Mouse (Mus musculus) MEL (cell line): ENCODE measurements around the gene Kcnab3. TPM values are rescaled to one million over a fixed set of nuclear protein-coding genes. Genes with fewer than 3 reads are reported as not detected.

Source experiments
- DNase-seq: peaks from one replicate; pipeline ENCODE4 v3.0.0; 2011; ENCODE audit warnings: low read depth, low spot score
- H3K27ac ChIP-seq: 2 replicates; pipeline ENCODE4 v1.5.1; 2012; ENCODE audit warnings: low read depth, mild to moderate bottlenecking, control low read depth, low read length, moderate library complexity; ENCODE audit not compliant: control insufficient read depth
- H3K27me3 ChIP-seq, 2 experiments: fragments of 150-350 bp in 1 of 2; sonication (generic) in 1 of 2; 2 replicates each; pipeline ENCODE4 v1.6.1; 2012; ENCODE audit warnings: low read length in 2 of 2, mild to moderate bottlenecking in 2 of 2, improper control_type of control experiment in 1 of 2, moderate library complexity in 1 of 2; ENCODE audit not compliant: insufficient read depth in 2 of 2, control insufficient read depth in 1 of 2
- H3K36me3 ChIP-seq, 2 experiments: 2 replicates each; pipeline ENCODE4 v1.6.1; 2012 to 2014; ENCODE audit warnings: low read length in 2 of 2, improper control_type of control experiment in 1 of 2, inconsistent platforms in 1 of 2, mild to moderate bottlenecking in 1 of 2; ENCODE audit not compliant: insufficient read depth in 2 of 2, control insufficient read depth in 1 of 2
- H3K4me1 ChIP-seq, 2 experiments: fragments of 150-350 bp in 1 of 2; sonication (generic) in 1 of 2; 2 replicates each; pipeline ENCODE4 v1.6.1; 2012; ENCODE audit warnings: low read length in 2 of 2, improper control_type of control experiment in 1 of 2, mild to moderate bottlenecking in 1 of 2; ENCODE audit not compliant: insufficient read depth in 2 of 2, control insufficient read depth in 1 of 2
- H3K4me3 ChIP-seq, 2 experiments: fragments of 150-350 bp in 1 of 2; sonication (generic) in 1 of 2; 2 replicates each; pipeline ENCODE4 v1.5.1; 2012; ENCODE audit warnings: low read depth in 2 of 2, low read length in 2 of 2, mild to moderate bottlenecking in 2 of 2, moderate library complexity in 2 of 2, control low read depth in 1 of 2, improper control_type of control experiment in 1 of 2; ENCODE audit not compliant: control insufficient read depth in 1 of 2, insufficient read depth in 1 of 2
- H3K79me2 ChIP-seq: 2 replicates; pipeline ENCODE4 v1.6.1; 2012; ENCODE audit warnings: mild to moderate bottlenecking, low read length, moderate library complexity; ENCODE audit not compliant: control insufficient read depth, poor library complexity, insufficient read depth
- H3K9ac ChIP-seq: 2 replicates; pipeline ENCODE4 v1.6.1; 2012; ENCODE audit warnings: low read depth, mild to moderate bottlenecking, control low read depth, low read length, moderate library complexity; ENCODE audit not compliant: control insufficient read depth, poor library complexity, severe bottlenecking
- H3K9me3 ChIP-seq: fragments of 150-350 bp; sonication (generic); replicated peaks from 2 replicates; pipeline ENCODE4 v1.6.1; 2012; ENCODE audit warnings: mild to moderate bottlenecking, low read length, improper control_type of control experiment, moderate library complexity; ENCODE audit not compliant: insufficient read depth
- BHLHE40 ChIP-seq: IDR thresholded peaks from 2 replicates; pipeline ENCODE4 v1.6.1; 2012; ENCODE audit warnings: low read depth, mild to moderate bottlenecking, inconsistent platforms, low read length, improper control_type of control experiment, borderline replicate concordance
- CHD1 ChIP-seq: IDR thresholded peaks from 2 replicates; pipeline ENCODE4 v1.6.1; 2012; ENCODE audit warnings: low read depth, mild to moderate bottlenecking, inconsistent platforms, low read length, improper control_type of control experiment
- CHD2 ChIP-seq: IDR thresholded peaks from 2 replicates; pipeline ENCODE4 v1.6.1; 2011; ENCODE audit warnings: low read length, improper control_type of control experiment
- E2F4 ChIP-seq: IDR thresholded peaks from 2 replicates; pipeline ENCODE4 v1.6.1; 2011; ENCODE audit warnings: low read depth, low read length, improper control_type of control experiment, borderline replicate concordance
- ELF1 ChIP-seq: IDR thresholded peaks from 2 replicates; pipeline ENCODE4 v1.6.1; 2014; ENCODE audit warnings: low read depth, mild to moderate bottlenecking, inconsistent platforms, low read length, improper control_type of control experiment, moderate library complexity
- EP300 ChIP-seq, 2 experiments: IDR thresholded peaks; 2 replicates each; pipeline ENCODE4 v1.6.1; 2011; ENCODE audit warnings: improper control_type of control experiment in 2 of 2, low read length in 2 of 2, low read depth in 1 of 2, mild to moderate bottlenecking in 1 of 2
- ETS1 ChIP-seq: IDR thresholded peaks from 2 replicates; pipeline ENCODE4 v1.6.1; 2012; ENCODE audit warnings: low read depth, mild to moderate bottlenecking, inconsistent platforms, low read length, improper control_type of control experiment, moderate library complexity
- GABPA ChIP-seq: IDR thresholded peaks from 2 replicates; pipeline ENCODE4 v1.6.1; 2012; ENCODE audit warnings: low read depth, mild to moderate bottlenecking, inconsistent platforms, low read length, improper control_type of control experiment, moderate library complexity
- JUND ChIP-seq: IDR thresholded peaks from 2 replicates; pipeline ENCODE4 v1.6.1; 2011; ENCODE audit warnings: low read depth, mild to moderate bottlenecking, improper control_type of control experiment, low read length
- KAT2A ChIP-seq: conservative IDR thresholded peaks from 2 replicates; pipeline ENCODE4 v1.6.1; 2012; ENCODE audit warnings: low read depth, low read length, improper control_type of control experiment, inconsistent platforms
- MAFK ChIP-seq: IDR thresholded peaks from 2 replicates; pipeline ENCODE4 v1.6.1; 2011; ENCODE audit warnings: low read depth, mild to moderate bottlenecking, low read length, improper control_type of control experiment, borderline replicate concordance
- MAX ChIP-seq: IDR thresholded peaks from 2 replicates; pipeline ENCODE4 v1.6.1; 2011; ENCODE audit warnings: low read length, improper control_type of control experiment
- MYB ChIP-seq: IDR thresholded peaks from 2 replicates; pipeline ENCODE4 v1.6.1; 2011; ENCODE audit warnings: mild to moderate bottlenecking, low read depth, low read length, improper control_type of control experiment
- MYC ChIP-seq: IDR thresholded peaks from 2 replicates; pipeline ENCODE4 v1.6.1; 2011; ENCODE audit warnings: low read depth, mild to moderate bottlenecking, low read length, improper control_type of control experiment, moderate library complexity
- NRF1 ChIP-seq: IDR thresholded peaks from 2 replicates; pipeline ENCODE4 v1.6.1; 2014; ENCODE audit warnings: low read depth, mild to moderate bottlenecking, inconsistent platforms, low read length, improper control_type of control experiment, moderate library complexity; ENCODE audit not compliant: poor library complexity, insufficient read depth, severe bottlenecking
- POLR2A ChIP-seq, 2 experiments: IDR thresholded peaks; 2 replicates each; pipeline ENCODE4 v1.6.1; 2011 to 2012; ENCODE audit warnings: low read length in 2 of 2, mild to moderate bottlenecking in 2 of 2, control low read depth in 1 of 2, improper control_type of control experiment in 1 of 2, low read depth in 1 of 2, moderate library complexity in 1 of 2; ENCODE audit not compliant: control insufficient read depth in 1 of 2, insufficient read depth in 1 of 2, poor library complexity in 1 of 2
- POLR2AphosphoS5 ChIP-seq: IDR thresholded peaks from 2 replicates; pipeline ENCODE4 v1.6.1; 2012; ENCODE audit warnings: low read depth, borderline replicate concordance, mild to moderate bottlenecking, inconsistent platforms, low read length, moderate library complexity, mixed read lengths
- RAD21 ChIP-seq: IDR thresholded peaks from 2 replicates; pipeline ENCODE4 v1.6.1; 2011; ENCODE audit warnings: mild to moderate bottlenecking, low read depth, low read length, improper control_type of control experiment
- SIN3A ChIP-seq: IDR thresholded peaks from 2 replicates; pipeline ENCODE4 v1.6.1; 2012; ENCODE audit warnings: low read length, improper control_type of control experiment, inconsistent platforms
- SMC3 ChIP-seq: IDR thresholded peaks from 2 replicates; pipeline ENCODE4 v1.6.1; 2011; ENCODE audit warnings: low read depth, low read length, improper control_type of control experiment
- TBP ChIP-seq: IDR thresholded peaks from 2 replicates; pipeline ENCODE4 v1.8.0; 2011; ENCODE audit warnings: low read depth, low read length, improper control_type of control experiment
- TCF12 ChIP-seq: IDR thresholded peaks from 2 replicates; pipeline ENCODE4 v1.6.1; 2014; ENCODE audit warnings: low read depth, mild to moderate bottlenecking, inconsistent platforms, low read length, improper control_type of control experiment, moderate library complexity
- USF2 ChIP-seq, 2 experiments: IDR thresholded peaks; 2 replicates each; pipeline ENCODE4 v1.6.1; 2011 to 2012; ENCODE audit warnings: improper control_type of control experiment in 2 of 2, low read length in 2 of 2, borderline replicate concordance in 1 of 2, inconsistent platforms in 1 of 2, low read depth in 1 of 2, mild to moderate bottlenecking in 1 of 2; ENCODE audit not compliant: insufficient read depth in 1 of 2
- ZKSCAN1 ChIP-seq: IDR thresholded peaks from 2 replicates; pipeline ENCODE4 v1.6.1; 2012; ENCODE audit warnings: low read depth, mild to moderate bottlenecking, inconsistent platforms, low read length, improper control_type of control experiment, moderate library complexity
- ZMIZ1 ChIP-seq: IDR thresholded peaks from 2 replicates; pipeline ENCODE4 v1.6.1; 2012; ENCODE audit warnings: low read depth, mild to moderate bottlenecking, inconsistent platforms, low read length, improper control_type of control experiment, moderate library complexity
- ZNF384 ChIP-seq: IDR thresholded peaks from 2 replicates; pipeline ENCODE4 v1.6.1; 2012; ENCODE audit warnings: low read depth, mild to moderate bottlenecking, inconsistent platforms, low read length, improper control_type of control experiment
- polyA plus RNA-seq, 2 experiments: library from polyadenylated mRNA; stranded (reverse) in 1 of 2; unstranded in 1 of 2; fragments of >175 nt in 1 of 2; fragments of >200 nt in 1 of 2; gene quantifications; 2 replicates each; pipeline versions ENCODE4 v1.2.1 to v1.2.4; 2012; ENCODE audit warnings: low replicate concordance in 2 of 2, low read depth in 1 of 2; ENCODE audit not compliant: insufficient read length in 2 of 2, insufficient read depth in 1 of 2, missing spikeins in 1 of 2
- total RNA-seq: library from RNA; depleted of rRNA; stranded (reverse); fragments of 300-350 nt; gene quantifications from 2 replicates; pipeline ENCODE4 v1.2.3, GENCODE M21; 2012

Kcnab3 gene
- total and polyA plus RNA-seq, 3 experiments = 3.8 to 6.2 TPM; not detected in 1

DNA sequence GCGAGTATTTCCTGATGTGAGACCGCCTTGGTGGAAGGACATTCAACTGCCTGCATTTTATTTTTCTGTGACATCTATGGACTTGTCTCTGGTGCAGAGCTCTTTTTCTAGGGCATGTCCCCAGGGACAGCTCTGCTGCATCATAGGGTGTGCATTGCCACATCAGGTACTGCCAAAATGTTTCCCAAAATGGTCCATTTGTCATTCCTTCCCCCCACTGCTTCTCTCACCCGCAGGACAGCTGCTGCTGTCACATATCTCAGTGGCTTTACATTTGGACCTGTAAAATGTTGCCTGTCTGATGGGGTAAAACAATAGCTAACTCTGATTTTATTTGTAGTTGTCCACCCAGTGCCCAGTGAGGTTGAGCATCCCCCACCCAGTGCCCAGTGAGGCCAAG lies 30.8 kb upstream of the Kcnab3 start:
- H3K9ac ChIP-seq = no peak overlapping the region
- no peaks in the 10 kb centered on the region for H3K9me3 ChIP-seq
- H3K27ac ChIP-seq = no peak overlapping the region
- DNase-seq = no peak
- TF ChIP-seq TCF12 = no peak
- no peak for TF ChIP-seq NRF1
- TF ChIP-seq POLR2AphosphoS5 = no peak
- TF ChIP-seq, all 39 proteins: peak for 0
- Histone ChIP-seq H3K4me1 (peaks cover 0 to 7% of the 10 kb centered on the region in 2 experiments; a peak in 2 of 4 replicates), H3K27me3 (no peaks in the 10 kb centered on the region), H3K79me2 (no peaks in the 10 kb centered on the region), H3K4me3 (no peak overlapping the region), H3K36me3 (0 out of 4 replicates have a peak, but pooled peaks cover 0 to 2% of the 10 kb centered on the region in 2 experiments)

DNA sequence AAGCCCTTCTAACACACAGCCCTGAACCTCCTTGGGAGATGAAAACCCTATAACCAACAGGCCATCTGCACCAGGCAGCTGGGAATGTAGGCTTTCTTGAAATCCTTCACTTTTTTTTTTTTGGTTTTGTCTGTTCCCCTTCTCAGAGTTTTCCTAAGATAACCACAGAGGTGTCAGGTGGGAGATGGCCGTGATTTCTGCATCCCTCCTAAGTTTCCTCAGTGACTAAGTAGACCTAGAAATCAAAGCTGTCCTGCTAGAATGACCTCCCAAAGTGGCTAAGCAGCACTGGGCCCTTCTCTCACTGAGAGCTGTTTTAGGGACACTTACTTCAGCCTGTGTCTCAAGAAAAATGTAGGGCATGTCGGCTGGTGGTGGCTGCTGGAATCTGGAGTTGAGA lies 28.3 kb upstream of the Kcnab3 start:
- Histone ChIP-seq H3K9me3 (no peaks in the 10 kb centered on the region), H3K27ac (no peak overlapping the region), H3K36me3 (peaks cover 2% of the 10 kb centered on the region in 2 experiments; a peak in 2 of 4 replicates), H3K9ac (no peak overlapping the region), H3K4me3 (no peak overlapping the region), H3K27me3 (no peaks in the 10 kb centered on the region), H3K4me1 (peaks cover 0 to 7% of the 10 kb centered on the region in 2 experiments; a peak in 2 of 4 replicates), H3K79me2 (no peaks in the 10 kb centered on the region)
- DNase-seq = no peak
- TF ChIP-seq MYB (no peak), ETS1 (no peak), ZKSCAN1 (no peak), EP300 (IDR thresholded peaks at IDR 0.05; ENCODE audit: low read depth in 1 of 2, low read length in 2 of 2) (no peak), CHD2 (no peak)

DNA sequence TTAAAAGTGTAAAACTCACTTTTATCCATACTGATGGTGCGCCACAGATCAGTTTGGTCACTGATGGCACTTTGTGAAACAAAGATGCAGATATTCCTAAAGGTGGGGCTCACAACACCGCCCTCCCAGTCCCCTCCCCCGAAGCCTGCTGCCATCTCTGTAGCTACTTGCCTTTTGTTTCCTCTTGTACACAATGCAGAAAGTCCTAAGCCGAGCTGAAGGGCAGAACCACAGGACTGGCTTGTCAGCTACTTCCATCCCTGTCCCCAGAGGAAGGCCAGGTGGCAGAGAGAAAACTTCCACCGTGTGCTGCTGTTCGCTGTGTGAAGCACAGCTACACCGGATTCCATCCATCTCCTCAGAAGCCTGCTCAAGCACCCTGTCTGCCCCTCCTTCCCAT lies 27.8 kb upstream of the Kcnab3 start:
- H3K36me3 ChIP-seq = peaks cover 2% of the 10 kb centered on the region in 2 experiments; a peak in 2 of 4 replicates
- peaks cover 0 to 7% of the 10 kb centered on the region in 2 experiments; a peak in 2 of 4 replicates for H3K4me1 ChIP-seq
- H3K79me2 ChIP-seq = no peaks in the 10 kb centered on the region
- H3K27ac ChIP-seq = no peak overlapping the region
- no peaks in the 10 kb centered on the region for H3K27me3 ChIP-seq
- H3K4me3 ChIP-seq = no peak overlapping the region
- no peak for DNase-seq
- H3K9me3 ChIP-seq = no peaks in the 10 kb centered on the region
- H3K9ac ChIP-seq = no peak overlapping the region
- TF ChIP-seq KAT2A (no peak), MYC (no peak), ELF1 (no peak), ZNF384 (no peak), ETS1 (no peak), SMC3 (no peak), MAFK (no peak), RAD21 (no peak), GABPA (no peak), SIN3A (no peak), E2F4 (no peak), POLR2A (IDR thresholded peaks at IDR 0.05; ENCODE audit: control insufficient read depth in 1 of 2, insufficient read depth in 1 of 2, low read depth in 1 of 2, low read length in 2 of 2, poor library complexity in 1 of 2) (no peak), CHD1 (no peak), USF2 (IDR thresholded peaks at IDR 0.05; ENCODE audit: borderline replicate concordance in 1 of 2, insufficient read depth in 1 of 2, low read depth in 1 of 2, low read length in 2 of 2) (no peak), MAX (no peak), TBP (no peak), JUND (no peak), BHLHE40 (no peak), ZMIZ1 (no peak)
